Mouse (Mus musculus): ENCODE measurements around the gene Dph6. TPM values are rescaled to one million over a fixed set of nuclear protein-coding genes. Genes with fewer than 3 reads are reported as not detected.

The Dph6 gene
- polyA plus RNA-seq, 2 experiments = 5.5 to 6.1 TPM

GRCm38 (mm10) chr2:114673831-114674230 is 19.1 kb upstream of the Dph6 start:
- WGBS (ENCODE audit: insufficient replicate concordance) = 28% methylated on average over 1 of the region's 1 CpGs

DNA sequence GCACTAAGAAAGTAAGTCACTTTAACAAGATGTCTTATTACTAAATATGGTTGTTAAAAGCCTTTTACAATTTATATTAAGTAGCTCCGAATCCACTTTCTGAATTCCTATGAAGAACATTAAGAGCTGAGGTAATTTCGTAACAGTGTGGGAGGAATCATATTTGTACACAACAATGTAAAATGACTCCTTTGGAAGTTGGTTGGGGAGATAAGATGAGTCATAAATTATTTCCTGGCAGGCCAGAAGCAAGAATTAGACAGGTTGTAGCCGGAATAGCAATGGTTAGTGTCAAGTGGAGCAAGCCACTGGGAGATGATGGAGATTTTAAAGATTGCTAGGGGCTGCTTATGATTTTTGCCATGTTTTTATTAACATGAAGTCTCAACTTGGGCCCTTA is 16.2 kb upstream of the Dph6 start:
- H3K4me2 ChIP-seq (ENCODE audit: low read depth) = no peak overlapping the region
- TF ChIP-seq CTCF (IDR thresholded peaks at IDR 0.05; ENCODE audit: low read depth) = no peak
- no peak for TF ChIP-seq EP300 (IDR thresholded peaks at IDR 0.05; ENCODE audit: low read depth)
- H3K36me3 ChIP-seq (replicated peaks; ENCODE audit: control insufficient read depth, insufficient read depth, low read depth) = no peaks in the 10 kb centered on the region
- no peak overlapping the region for H3K4me3 ChIP-seq (ENCODE audit: insufficient read depth in 1 of 2, low read depth in 2 of 2, low read length in 2 of 2)
- 52% methylated on average over 3 of the region's 3 CpGs for WGBS (ENCODE audit: insufficient replicate concordance)
- no peak overlapping the region for H3K9ac ChIP-seq (replicated peaks)
- no peak overlapping the region for H3K27ac ChIP-seq
- no peak for ATAC-seq (ENCODE audit: insufficient read depth)
- DNase-seq (ENCODE audit: low read depth in 3 of 3, low spot score in 3 of 3) = no peak
- no peaks in the 10 kb centered on the region for H3K4me1 ChIP-seq (replicated peaks; ENCODE audit: control insufficient read depth in 2 of 2, insufficient read depth in 2 of 2, low read length in 1 of 2)
- H3K9me3 ChIP-seq (ENCODE audit: control insufficient read depth, low read length) = no peaks in the 10 kb centered on the region
- no peaks in the 10 kb centered on the region for H3K27me3 ChIP-seq (ENCODE audit: control insufficient read depth, insufficient read depth, low read length)

More at GRCm38 (mm10) chr2:114673831-114674230, 19.1 kb upstream of the Dph6 start:
- no peaks in the 10 kb centered on the region for H3K9me3 ChIP-seq (ENCODE audit: control insufficient read depth, low read length)
- no peaks in the 10 kb centered on the region for H3K36me3 ChIP-seq (replicated peaks; ENCODE audit: control insufficient read depth, insufficient read depth, low read depth)
- H3K4me2 ChIP-seq (ENCODE audit: low read depth) = no peak overlapping the region
- no peak overlapping the region for H3K27ac ChIP-seq
- H3K4me3 ChIP-seq (ENCODE audit: insufficient read depth in 1 of 2, low read depth in 2 of 2, low read length in 2 of 2) = no peak overlapping the region
- H3K4me1 ChIP-seq (replicated peaks; ENCODE audit: control insufficient read depth in 2 of 2, insufficient read depth in 2 of 2, low read length in 1 of 2) = no peaks in the 10 kb centered on the region
- no peak overlapping the region for H3K9ac ChIP-seq (replicated peaks)
- no peaks in the 10 kb centered on the region for H3K27me3 ChIP-seq (ENCODE audit: control insufficient read depth, insufficient read depth, low read length)
- DNase-seq (ENCODE audit: low read depth in 3 of 3, low spot score in 3 of 3) (no peak), ATAC-seq (ENCODE audit: insufficient read depth) (no peak)
- TF ChIP-seq CTCF (IDR thresholded peaks at IDR 0.05; ENCODE audit: low read depth) (no peak), EP300 (IDR thresholded peaks at IDR 0.05; ENCODE audit: low read depth) (no peak)

GRCm38 (mm10) chr2:114658954-114659353 is 4.2 kb upstream of the Dph6 start:
- DNase-seq (ENCODE audit: low read depth in 3 of 3, low spot score in 3 of 3) (no peak), ATAC-seq (ENCODE audit: insufficient read depth) (no peak)
- WGBS (ENCODE audit: insufficient replicate concordance) = 60% methylated on average over 2 of the region's 2 CpGs
- no peak overlapping the region for H3K27ac ChIP-seq
- no peaks in the 10 kb centered on the region for H3K27me3 ChIP-seq (ENCODE audit: control insufficient read depth, insufficient read depth, low read length)
- TF ChIP-seq EP300 (IDR thresholded peaks at IDR 0.05; ENCODE audit: low read depth) (no peak), CTCF (IDR thresholded peaks at IDR 0.05; ENCODE audit: low read depth) (no peak)
- no peaks in the 10 kb centered on the region for H3K36me3 ChIP-seq (replicated peaks; ENCODE audit: control insufficient read depth, insufficient read depth, low read depth)
- H3K9ac ChIP-seq (replicated peaks) = no peak overlapping the region
- no peak overlapping the region for H3K4me3 ChIP-seq (ENCODE audit: insufficient read depth in 1 of 2, low read depth in 2 of 2, low read length in 2 of 2)
- no peaks in the 10 kb centered on the region for H3K9me3 ChIP-seq (ENCODE audit: control insufficient read depth, low read length)
- H3K4me1 ChIP-seq (replicated peaks; ENCODE audit: control insufficient read depth in 2 of 2, insufficient read depth in 2 of 2, low read length in 1 of 2) = peaks cover 0 to under 1% of the 10 kb centered on the region in 2 experiments; a peak in 1 of 4 replicates
- H3K4me2 ChIP-seq (ENCODE audit: low read depth) = no peak overlapping the region

DNA sequence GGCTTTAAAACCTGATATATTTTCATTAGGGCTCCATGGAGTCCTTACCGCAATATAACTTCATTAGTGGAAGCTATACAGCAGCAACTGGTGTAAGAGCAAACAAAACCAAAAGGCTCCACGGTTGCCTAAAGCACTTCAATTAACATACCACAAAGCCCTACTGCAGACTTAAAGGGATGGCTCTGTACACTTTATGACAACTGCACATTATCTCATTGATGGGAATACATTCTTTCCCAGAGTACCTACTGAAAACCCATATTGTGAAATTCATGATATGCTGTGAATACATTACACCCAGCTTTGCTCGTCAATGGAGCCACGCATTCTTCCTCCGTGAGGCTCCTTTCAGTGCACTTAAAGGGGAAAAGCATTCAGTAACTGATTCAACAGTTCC is 8.5 kb downstream of the Dph6 start:
- Histone ChIP-seq H3K4me3 (ENCODE audit: insufficient read depth in 1 of 2, low read depth in 2 of 2, low read length in 2 of 2) (no peak overlapping the region), H3K27ac (no peak overlapping the region), H3K4me2 (ENCODE audit: low read depth) (no peak overlapping the region), H3K9ac (replicated peaks) (no peak overlapping the region), H3K27me3 (ENCODE audit: control insufficient read depth, insufficient read depth, low read length) (no peaks in the 10 kb centered on the region), H3K9me3 (ENCODE audit: control insufficient read depth, low read length) (no peaks in the 10 kb centered on the region), H3K4me1 (replicated peaks; ENCODE audit: control insufficient read depth in 2 of 2, insufficient read depth in 2 of 2, low read length in 1 of 2) (no peaks in the 10 kb centered on the region), H3K36me3 (replicated peaks; ENCODE audit: control insufficient read depth, insufficient read depth, low read depth) (no peaks in the 10 kb centered on the region)
- TF ChIP-seq EP300 (IDR thresholded peaks at IDR 0.05; ENCODE audit: low read depth) = no peak
- no peak for TF ChIP-seq CTCF (IDR thresholded peaks at IDR 0.05; ENCODE audit: low read depth)
- ATAC-seq (ENCODE audit: insufficient read depth) (no peak), DNase-seq (ENCODE audit: low read depth in 3 of 3, low spot score in 3 of 3) (no peak)
- WGBS (ENCODE audit: insufficient replicate concordance) = 82% methylated on average over 5 of the region's 5 CpGs

GRCm38 (mm10) chr2:114643832-114644231 is 10.9 kb downstream of the Dph6 start:
- ATAC-seq (ENCODE audit: insufficient read depth) = no peak
- Histone ChIP-seq H3K27me3 (ENCODE audit: control insufficient read depth, insufficient read depth, low read length) (no peaks in the 10 kb centered on the region), H3K4me3 (ENCODE audit: insufficient read depth in 1 of 2, low read depth in 2 of 2, low read length in 2 of 2) (no peak overlapping the region), H3K4me1 (replicated peaks; ENCODE audit: control insufficient read depth in 2 of 2, insufficient read depth in 2 of 2, low read length in 1 of 2) (no peaks in the 10 kb centered on the region), H3K36me3 (replicated peaks; ENCODE audit: control insufficient read depth, insufficient read depth, low read depth) (no peaks in the 10 kb centered on the region), H3K9ac (replicated peaks) (no peak overlapping the region), H3K4me2 (ENCODE audit: low read depth) (no peak overlapping the region), H3K9me3 (ENCODE audit: control insufficient read depth, low read length) (no peaks in the 10 kb centered on the region), H3K27ac (no peak overlapping the region)
- no peak for DNase-seq (ENCODE audit: low read depth in 3 of 3, low spot score in 3 of 3)
- WGBS (ENCODE audit: insufficient replicate concordance) = 71% methylated on average over 2 of the region's 2 CpGs
- TF ChIP-seq CTCF (IDR thresholded peaks at IDR 0.05; ENCODE audit: low read depth) (no peak), EP300 (IDR thresholded peaks at IDR 0.05; ENCODE audit: low read depth) (no peak)

Measured in liver, embryonic 14.5 days (tissue).